Mouse (Mus musculus): ENCODE data around the gene Ddx60.

Ddx60 gene

DNA sequence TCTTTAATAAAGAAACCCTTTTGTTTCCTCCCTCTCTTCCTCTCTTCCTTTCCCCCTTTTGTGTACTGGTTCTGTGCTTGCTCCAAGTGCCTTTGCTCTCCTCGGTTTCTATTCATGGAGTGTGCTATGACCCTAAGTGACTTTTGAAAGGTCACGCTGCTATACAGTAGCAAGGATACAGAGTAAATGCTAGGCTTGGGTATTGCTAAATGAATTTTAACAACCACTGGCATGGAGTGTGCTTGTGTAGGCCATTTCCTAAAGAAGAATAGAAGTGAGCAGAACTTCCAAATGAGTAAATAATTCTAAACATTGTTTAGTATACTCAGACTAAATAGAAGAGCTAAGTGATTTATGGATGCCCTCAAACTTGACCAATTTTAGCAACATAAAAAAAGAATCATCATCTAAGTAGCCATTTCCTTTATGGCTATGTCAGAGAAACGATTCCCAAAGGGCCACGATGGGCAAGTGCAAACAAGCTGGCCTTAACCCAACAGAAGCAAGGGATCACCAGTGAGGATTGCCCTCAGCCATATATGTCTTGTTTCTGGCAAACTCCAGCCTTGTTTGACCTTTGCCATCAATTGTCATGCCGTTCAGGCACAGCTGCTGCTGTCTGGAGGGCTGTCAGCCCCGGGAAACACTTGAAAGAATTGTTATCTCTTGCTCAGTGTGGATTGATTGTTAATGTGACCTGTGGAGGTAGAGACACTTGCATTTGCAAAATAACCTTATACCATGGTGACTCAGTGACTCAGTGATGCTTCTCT lies 58.0 kb downstream of the Ddx60 start:
- DNase-seq (ENCODE audit: low spot score), result no peak

DNA sequence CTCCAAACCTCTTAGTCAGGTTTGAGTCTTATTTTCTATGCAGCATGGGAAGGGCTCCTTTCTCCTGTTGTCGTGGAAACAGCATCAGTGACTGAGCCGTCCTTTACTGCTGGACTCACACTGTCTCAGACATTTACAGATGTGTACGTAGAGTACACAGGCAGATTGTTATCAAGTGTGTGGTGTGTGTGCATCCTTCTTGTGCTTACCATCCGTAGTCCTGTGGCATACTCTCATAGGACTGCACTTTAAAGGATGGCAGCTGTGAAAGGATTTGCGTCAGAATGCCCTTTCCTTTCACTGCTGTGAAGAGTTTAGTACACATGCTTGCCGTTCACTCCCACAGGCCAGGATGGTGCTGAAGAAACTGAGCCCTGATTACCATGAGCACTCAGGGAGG lies 61.6 kb downstream of the Ddx60 start:
- no peak for DNase-seq (ENCODE audit: low spot score)

- DNase-seq (ENCODE audit: low spot score), result no peak
Observed at GRCm38 (mm10) chr8:61992796-61993195, 64.9 kb downstream of the Ddx60 start.

GRCm38 (mm10) chr8:61997125-61997524 lies 69.2 kb downstream of the Ddx60 start:
- DNase-seq (ENCODE audit: low spot score), result no peak

DNA sequence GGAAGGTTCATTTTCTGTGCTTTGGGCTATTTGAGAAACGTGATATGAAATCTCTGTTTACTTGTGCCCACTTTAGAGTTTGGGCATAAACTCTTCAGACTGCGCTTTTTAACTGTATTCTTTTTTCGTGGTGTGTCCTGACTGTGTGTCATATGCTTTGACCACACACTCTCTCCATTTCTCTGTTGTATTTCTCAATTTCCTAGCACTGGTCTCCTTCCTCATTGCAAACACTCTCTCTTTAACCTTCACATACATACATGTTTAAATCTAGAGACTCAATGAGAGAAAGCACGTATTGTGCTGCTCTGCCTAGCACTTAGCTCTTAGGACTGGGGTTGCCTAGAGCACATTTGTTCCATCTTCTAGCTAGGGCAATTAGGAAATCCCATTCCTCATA lies 86.3 kb downstream of the Ddx60 start:
- no peak for DNase-seq (ENCODE audit: low spot score)

GRCm38 (mm10) chr8:62014582-62014981 lies 86.7 kb downstream of the Ddx60 start:
- DNase-seq (ENCODE audit: low spot score), result no peak

DNA sequence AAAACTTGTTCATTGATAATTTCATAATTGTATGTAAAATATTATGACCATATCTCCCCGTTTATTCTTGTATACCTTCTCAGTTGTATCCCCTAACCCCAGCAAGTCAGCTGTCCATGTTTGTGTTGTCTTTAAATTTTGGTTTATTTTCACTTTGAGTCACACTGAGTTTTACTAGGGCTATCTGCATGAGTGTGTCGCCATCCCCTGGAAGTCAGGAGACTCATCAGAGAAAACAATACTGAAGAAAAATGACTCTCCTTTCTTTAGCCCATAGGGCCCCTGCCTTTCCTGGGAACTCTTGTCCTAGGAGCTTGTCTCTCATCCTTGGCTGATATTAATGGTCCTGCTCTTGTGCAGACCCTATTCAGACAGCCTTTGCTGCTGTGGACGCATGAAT lies 106.5 kb downstream of the Ddx60 start:
- no peak for DNase-seq (ENCODE audit: low spot score)

- DNase-seq (ENCODE audit: low spot score), result no peak
Observed at GRCm38 (mm10) chr8:62046809-62047208, 118.9 kb downstream of the Ddx60 start.

- DNase-seq (ENCODE audit: low spot score), result no peak
Observed at GRCm38 (mm10) chr8:62060357-62060756, 132.5 kb downstream of the Ddx60 start.

GRCm38 (mm10) chr8:62068305-62068704 lies 140.4 kb downstream of the Ddx60 start:
- DNase-seq (ENCODE audit: low spot score), result no peak

GRCm38 (mm10) chr8:62080195-62080802 lies 152.4 kb downstream of the Ddx60 start:
- no peak for DNase-seq (ENCODE audit: low spot score)

GRCm38 (mm10) chr8:62081804-62082203 lies 153.9 kb downstream of the Ddx60 start:
- no peak for DNase-seq (ENCODE audit: low spot score)
